Mouse (Mus musculus): ENCODE results near the gene Krtap5-4.

Gene Krtap5-4

DNA sequence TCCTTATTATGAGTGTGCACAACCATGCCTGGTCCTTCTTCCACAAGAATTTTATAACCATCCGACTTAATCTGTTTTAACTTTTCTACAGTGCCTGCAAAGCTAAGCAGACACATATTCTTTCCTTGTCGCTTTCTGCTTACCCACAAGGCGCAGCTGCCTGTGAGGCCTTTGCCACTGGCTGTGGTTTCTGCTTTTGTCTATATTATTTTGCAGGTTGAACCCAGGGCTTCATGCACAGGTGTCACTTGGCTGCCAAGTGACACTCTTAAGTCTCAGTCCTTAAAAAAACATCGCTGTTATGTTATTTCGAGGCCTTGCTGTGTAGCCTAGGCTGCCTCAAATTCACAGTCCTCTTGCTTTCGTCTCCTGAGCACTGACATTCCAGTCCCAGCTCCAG is 19.3 kb downstream of the Krtap5-4 start:
- in situ Hi-C loops (cut with MboI): no loop called here

DNA sequence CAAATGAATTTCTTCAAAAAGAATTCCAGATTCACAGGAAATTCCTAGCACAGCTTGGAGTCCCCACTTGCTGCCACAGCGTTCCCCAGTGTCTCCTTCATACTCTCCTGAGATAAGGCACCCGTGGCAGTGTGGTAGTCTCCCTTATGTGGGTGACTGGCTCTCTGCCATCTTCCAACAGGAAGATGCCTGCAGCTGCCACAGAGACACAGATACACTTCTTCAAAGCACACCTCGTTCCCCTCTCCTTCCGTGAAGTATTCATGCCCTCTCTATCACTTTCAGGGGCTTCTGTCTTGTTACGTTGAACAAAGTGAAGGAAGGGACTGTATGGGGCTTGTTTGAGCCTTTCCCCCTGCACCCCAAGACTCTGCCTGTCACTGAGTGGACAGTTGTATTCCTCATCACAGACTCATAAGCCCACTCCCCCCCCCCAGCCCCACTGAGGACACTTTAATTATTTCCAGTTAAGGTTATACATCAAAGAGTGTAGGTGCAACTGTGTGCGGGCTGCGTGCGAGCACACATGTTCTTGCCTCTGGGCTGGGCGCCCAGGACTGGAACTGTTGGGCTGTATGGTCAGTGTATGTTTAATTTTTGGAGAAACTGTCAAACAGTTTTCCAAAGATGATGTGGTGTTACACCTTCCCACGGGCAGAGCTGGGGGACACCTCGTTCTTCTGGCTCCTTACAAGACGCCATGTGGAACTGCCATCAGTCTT is 20.2 kb downstream of the Krtap5-4 start:
- in situ Hi-C loops (cut with MboI): no loop called here

DNA sequence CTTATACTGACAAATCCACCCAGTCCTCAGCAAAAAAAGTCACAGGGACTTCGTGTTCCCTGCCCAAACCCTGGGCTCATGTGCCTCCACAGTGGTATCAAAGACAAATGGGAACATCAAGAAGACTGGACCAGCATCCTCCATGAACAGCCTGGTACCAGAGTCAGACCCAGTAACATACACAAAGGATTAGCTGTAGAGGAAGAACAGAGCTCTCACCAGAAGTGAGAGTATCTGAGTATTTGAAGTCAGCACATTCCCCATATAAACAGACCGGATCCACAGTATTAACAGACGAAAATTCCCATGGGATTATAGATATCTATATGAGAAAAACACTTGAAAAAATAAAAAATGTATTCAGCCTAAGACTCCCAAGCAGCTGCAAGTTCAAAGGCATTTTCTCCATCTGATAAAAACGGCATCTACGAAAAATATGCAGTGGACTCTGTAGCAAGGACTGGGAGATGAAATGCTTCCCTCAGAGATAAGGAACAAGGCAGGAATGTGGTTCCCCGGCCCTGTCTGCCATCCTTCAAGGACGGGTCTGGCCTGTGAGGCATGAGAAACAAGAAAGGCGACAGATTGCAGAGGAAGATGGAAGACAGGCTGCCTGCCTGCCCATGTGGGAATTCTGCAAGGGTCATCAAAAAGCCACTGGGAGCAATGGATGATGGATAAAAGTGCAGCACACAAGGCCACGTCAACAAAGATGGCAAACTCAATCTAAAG is 23.5 kb downstream of the Krtap5-4 start:
- in situ Hi-C loops (cut with MboI): no loop called here

DNA sequence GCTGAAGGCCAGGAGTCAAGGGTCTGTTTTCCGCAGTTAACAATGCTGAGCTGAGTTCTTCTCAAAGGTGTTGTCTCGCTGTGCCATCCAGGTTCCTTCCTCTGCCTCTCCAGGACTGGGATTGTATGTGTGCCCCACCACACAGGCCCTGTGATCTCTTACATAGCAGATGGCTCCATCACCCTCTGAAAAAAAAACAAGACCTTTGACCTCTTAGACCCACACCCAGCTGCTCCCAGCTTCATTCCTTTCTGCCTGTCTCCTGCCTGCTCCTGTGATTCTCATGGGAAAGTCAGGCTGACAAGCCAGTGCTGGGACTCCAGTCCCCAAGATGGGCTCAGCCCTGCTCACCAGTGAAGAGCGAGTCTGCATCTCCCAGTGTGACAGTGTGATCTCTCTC is 25.2 kb downstream of the Krtap5-4 start:
- in situ Hi-C loops (cut with MboI): no loop called here

DNA sequence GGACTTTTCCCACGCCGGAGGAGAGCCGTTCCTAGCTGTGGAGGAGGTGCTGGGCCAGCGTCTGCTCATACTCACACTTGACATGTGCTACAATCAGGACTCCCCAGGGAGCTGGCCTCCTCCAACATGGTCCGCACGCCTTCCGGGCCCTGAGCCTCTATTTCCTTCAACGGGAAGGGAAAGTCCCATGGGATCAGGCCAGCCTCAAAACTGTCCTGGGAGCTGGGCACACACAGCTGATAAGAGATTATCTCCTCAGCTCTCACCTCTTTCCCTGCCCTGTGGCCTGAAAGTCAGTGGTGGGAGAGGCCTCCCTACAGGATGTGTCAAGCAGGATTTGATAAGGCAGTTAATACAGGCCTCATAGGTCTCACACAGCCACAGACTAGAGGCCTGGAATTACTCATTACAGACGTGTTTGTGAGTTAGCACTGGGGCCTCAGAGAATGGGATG is 26.9 kb downstream of the Krtap5-4 start:
- in situ Hi-C loops (cut with MboI): loop anchor here (10.0 kb wide), 2 partner anchors 255 to 345 kb away; no protein-coding TSS in a partner anchor

DNA sequence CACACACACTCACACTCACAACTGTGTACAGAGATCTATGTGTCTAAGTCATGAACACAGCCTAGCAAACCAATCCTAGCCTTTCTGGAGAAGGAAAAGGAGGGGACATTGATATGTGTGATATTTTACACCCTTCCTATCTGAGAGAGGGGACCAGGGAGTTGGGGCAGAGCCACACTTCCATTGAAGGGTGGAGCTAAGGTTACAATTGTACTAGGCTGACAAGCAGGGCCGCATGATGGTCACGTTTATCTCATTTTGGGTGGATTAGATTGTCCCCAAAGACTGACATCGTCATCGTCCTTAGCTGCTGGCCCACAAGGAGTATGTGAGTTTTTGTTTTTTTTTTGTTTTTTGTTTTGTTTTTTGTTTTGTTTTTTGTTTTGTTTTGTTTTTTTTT is 27.9 kb downstream of the Krtap5-4 start:
- in situ Hi-C loops (cut with MboI): loop anchor here (10.0 kb wide), 2 partner anchors 254 to 344 kb away; no protein-coding TSS in a partner anchor

DNA sequence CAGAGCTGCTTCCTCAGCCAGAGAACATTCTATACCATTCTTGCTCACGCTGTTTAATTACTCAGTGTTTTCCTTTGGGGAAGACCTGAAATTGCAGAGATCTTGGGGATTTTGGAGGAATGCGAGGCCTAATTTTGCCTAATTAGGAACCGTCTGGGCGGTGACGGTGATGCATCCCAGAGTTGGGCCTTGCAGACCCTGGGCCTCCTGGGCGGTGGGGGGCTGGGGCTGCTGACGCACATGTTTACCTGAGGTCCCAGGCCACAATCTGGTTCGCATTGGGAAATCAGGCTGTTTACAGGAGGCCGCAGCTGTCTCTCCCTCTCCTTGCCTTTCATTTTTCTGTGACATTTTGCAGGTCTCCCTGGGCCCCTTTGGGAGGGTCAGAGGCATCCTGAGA is 29.4 kb downstream of the Krtap5-4 start:
- in situ Hi-C loops (cut with MboI): loop anchor here (10.0 kb wide), 2 partner anchors 252 to 342 kb away; no protein-coding TSS in a partner anchor

GRCm38 (mm10) chr7:142334246-142334645 is 30.9 kb downstream of the Krtap5-4 start:
- in situ Hi-C loops (cut with MboI): loop anchor here (10.0 kb wide), 2 partner anchors 251 to 341 kb away; no protein-coding TSS in a partner anchor

- in situ Hi-C loops (cut with MboI): loop anchor here (5.0 to 10.0 kb wide), 3 partner anchors 102 to 340 kb away; no protein-coding TSS in a partner anchor
These were observed 31.8 kb downstream of the Krtap5-4 start for GRCm38 (mm10) chr7:142335151-142335550.

DNA sequence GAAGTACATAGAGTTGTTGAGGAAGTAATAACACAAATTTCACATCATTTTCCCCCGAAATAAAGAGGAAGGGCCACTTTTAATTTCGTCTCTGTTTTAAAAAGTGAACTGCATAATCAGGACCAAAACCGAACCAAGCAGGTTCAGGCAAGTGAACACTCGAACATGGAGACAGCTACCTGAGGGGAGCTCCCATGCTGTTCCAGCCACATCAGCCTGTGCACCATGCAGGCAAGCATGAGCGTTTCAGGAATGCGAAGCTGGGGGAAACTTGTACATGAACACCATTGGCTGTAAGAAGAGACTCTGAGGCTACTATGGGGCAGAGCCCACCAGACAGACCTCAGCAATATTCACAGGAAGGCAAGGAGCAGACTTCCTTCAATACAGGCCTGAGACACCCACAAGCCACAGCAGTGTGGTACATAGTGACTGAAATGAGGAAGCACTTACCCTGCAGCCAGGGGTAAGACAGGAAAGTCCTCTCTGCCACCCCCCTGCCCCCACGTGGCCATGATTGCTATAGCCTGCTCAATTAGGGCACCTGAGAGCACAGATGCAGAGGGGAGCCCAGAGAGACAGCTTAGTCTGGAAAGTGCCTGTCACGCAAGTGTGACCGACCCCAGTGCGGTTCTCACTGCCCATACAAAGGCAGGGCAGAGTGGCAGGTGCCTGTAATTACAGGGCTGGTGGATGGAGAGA is 37.1 kb downstream of the Krtap5-4 start:
- in situ Hi-C loops (cut with MboI): no loop called here

- in situ Hi-C loops (cut with MboI): no loop called here
These were observed 38.4 kb downstream of the Krtap5-4 start for GRCm38 (mm10) chr7:142341564-142342246.

- in situ Hi-C loops (cut with MboI): no loop called here
These were observed 38.9 kb downstream of the Krtap5-4 start for GRCm38 (mm10) chr7:142342247-142342640.

- in situ Hi-C loops (cut with MboI): no loop called here
These were observed 44.2 kb downstream of the Krtap5-4 start for GRCm38 (mm10) chr7:142347542-142347941.

- in situ Hi-C loops (cut with MboI): no loop called here
These were observed 46.1 kb downstream of the Krtap5-4 start for GRCm38 (mm10) chr7:142349308-142349961.

DNA sequence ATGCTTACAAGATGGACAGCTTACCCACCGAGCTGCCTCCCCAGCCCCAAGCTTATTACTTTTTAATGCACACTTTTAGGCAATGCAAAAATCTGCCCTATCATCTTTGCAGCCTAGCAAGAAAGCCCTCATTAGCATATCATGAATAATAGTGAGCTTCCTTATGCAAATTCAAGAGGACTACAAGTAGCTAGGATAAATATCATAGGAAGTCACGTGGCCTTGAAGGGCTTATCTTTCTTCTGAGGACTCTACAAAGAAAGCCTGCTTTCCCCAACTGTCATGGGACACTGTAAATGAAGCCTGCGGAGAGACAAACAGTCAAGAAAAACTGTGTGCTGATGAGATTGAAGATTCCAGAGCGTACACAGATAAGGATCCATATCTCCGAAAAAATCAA is 48.2 kb downstream of the Krtap5-4 start:
- in situ Hi-C loops (cut with MboI): no loop called here

DNA sequence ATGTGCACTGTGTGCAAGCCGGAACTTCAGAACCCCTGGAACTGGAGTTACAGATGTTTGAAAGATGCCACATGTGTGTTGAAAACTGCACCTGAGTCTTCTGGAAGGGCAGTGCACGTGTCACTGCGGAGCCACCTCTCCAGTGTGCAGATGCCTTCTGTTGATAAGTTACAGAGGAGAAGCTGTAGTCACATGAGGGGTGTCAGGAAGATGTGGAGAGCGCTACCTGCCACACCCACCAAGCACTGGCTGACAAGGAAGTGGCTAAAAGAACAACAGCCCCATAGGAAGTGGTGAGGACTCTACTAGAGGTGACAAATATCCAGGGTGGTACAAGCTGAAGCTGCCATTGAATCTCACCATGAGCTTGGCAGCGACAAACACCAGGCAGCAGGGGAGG is 50.5 kb downstream of the Krtap5-4 start:
- in situ Hi-C loops (cut with MboI): no loop called here
